Mouse (Mus musculus) midbrain, postnatal 0 days (tissue): ENCODE results near the gene Plac8. TPM values are rescaled to one million over a fixed set of nuclear protein-coding genes. Genes with fewer than 3 reads are reported as not detected.
A peak's percentile ranks its signal among the peaks of the same experiment; 100 is the strongest.

ENCODE experiments used
- ATAC-seq: fragments of 200-750 bp; cut with Nextera tagmentation; 2 replicates; pipeline ENCODE4 v1.8.0; 2017; ENCODE audit warnings: moderate number of reproducible peaks, mild to moderate bottlenecking, moderate TSS enrichment, moderate library complexity; ENCODE audit not compliant: low FRiP score
- DNase-seq: peaks from one replicate; pipeline ENCODE4 v3.0.0-alpha.2; 2015; ENCODE audit warnings: low spot score
- H3K27ac ChIP-seq: fragments of 300-500 bp; sonication (generic); 2 replicates; pipeline ENCODE4 v1.5.1; 2014; ENCODE audit warnings: low read depth, mild to moderate bottlenecking, low read length, mixed read lengths
- H3K27me3 ChIP-seq: fragments of 300-500 bp; sonication (generic); 2 replicates; pipeline ENCODE4 v1.6.1; 2014; ENCODE audit warnings: low read length, control low read depth, mixed read lengths; ENCODE audit not compliant: insufficient read depth
- H3K36me3 ChIP-seq: fragments of 300-500 bp; sonication (generic); 2 replicates; pipeline ENCODE4 v1.6.1; 2014; ENCODE audit warnings: low read length, control low read depth, mixed read lengths; ENCODE audit not compliant: insufficient read depth
- H3K4me1 ChIP-seq: fragments of 300-500 bp; sonication (generic); 2 replicates; pipeline ENCODE4 v1.6.1; 2014; ENCODE audit warnings: mild to moderate bottlenecking, control low read depth, antibody characterized with exemption, low read length, mixed read lengths; ENCODE audit not compliant: insufficient read depth
- H3K4me2 ChIP-seq: fragments of 300-500 bp; sonication (generic); 2 replicates; pipeline ENCODE4 v1.6.1; 2014; ENCODE audit warnings: low read depth, mild to moderate bottlenecking, low read length, mixed read lengths; ENCODE audit not compliant: poor library complexity, severe bottlenecking
- H3K4me3 ChIP-seq: fragments of 300-500 bp; sonication (generic); 2 replicates; pipeline ENCODE4 v1.5.1; 2014; ENCODE audit warnings: low read depth, mild to moderate bottlenecking, low read length, moderate library complexity
- H3K9ac ChIP-seq: fragments of 300-500 bp; sonication (generic); replicated peaks from 2 replicates; pipeline ENCODE4 v1.6.1; 2014; ENCODE audit warnings: mild to moderate bottlenecking, low read length, moderate library complexity, mixed read lengths; ENCODE audit not compliant: poor library complexity, severe bottlenecking
- H3K9me3 ChIP-seq: fragments of 300-500 bp; sonication (generic); 2 replicates; pipeline ENCODE4 v1.6.1; 2016; ENCODE audit warnings: low read length, control low read depth
- CTCF ChIP-seq: IDR thresholded peaks from 2 replicates; pipeline ENCODE4 v1.5.1; 2016; ENCODE audit warnings: antibody characterized with exemption, mild to moderate bottlenecking
- WGBS: fragments of 180-500 bp; shearing (Covaris S2); extraction: QIAGEN DNeasy Blood & Tissue Kit; methylation state at CpG from one replicate; pipeline ENCODE4 v1.1.7; 2014; 5-methylcytosine and 5-hydroxymethylcytosine counted together
- polyA plus RNA-seq: library from polyadenylated mRNA; unstranded; fragments of >200 nt; fragmentation: Nextera tagmentation; extraction: Ambion mirVana; gene quantifications from 2 replicates; pipeline ENCODE4 v1.2.1, GENCODE M21; 2015
- total RNA-seq: library from RNA; depleted of rRNA; stranded (reverse); fragments of >200 nt; gene quantifications from 2 replicates; pipeline ENCODE4 v1.2.3, GENCODE M21; 2014

Gene Plac8
- total and polyA plus RNA-seq, 2 experiments from 2014 or later: 1.7 to 3.4 TPM

DNA sequence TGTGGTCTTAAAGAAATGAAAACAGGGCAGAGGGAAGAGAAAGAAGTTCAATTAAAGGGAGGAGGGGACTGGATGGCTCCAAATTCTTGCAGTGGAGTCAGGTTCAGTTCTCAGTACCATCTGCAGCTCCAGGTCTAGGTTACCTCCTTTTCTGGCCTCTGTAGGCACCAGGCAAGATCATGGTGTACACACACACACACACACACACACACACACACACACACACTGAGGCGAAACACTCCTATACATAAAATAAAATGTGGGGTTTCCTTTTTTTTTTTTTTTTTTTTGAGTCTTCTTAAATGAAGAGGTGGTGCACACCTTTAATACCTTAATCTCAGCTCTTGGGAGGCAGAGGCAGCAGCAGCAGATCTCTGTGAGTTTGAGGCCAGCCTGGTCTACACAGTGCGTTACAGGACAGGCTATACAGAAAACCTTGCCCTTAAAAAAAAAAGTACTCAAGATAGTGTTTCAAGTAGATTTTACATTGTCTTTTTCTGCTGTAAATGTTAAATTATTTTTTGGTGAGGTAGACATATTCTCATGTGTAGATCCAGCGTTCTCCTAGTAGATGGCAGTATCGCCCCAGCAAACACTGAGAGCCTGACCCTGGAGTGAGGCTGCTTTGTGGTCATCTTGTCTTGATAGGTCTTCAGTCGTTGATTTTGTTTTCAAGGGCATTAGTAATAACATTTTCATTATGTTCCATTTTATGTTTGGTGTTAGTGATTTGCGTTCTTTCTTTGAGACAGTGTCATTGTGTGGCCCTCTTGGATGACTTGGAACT is 25.6 kb downstream of the Plac8 start:
- Histone ChIP-seq H3K36me3 (peaks cover 39% of the 10 kb centered on the region), H3K27me3 (no peaks in the 10 kb centered on the region), H3K9me3 (no peaks in the 10 kb centered on the region), H3K4me1 (no peaks in the 10 kb centered on the region), H3K27ac (no peak overlapping the region), H3K4me3 (no peak overlapping the region), H3K4me2 (no peak overlapping the region), H3K9ac (no peak overlapping the region)
- ATAC-seq: no peak
- DNase-seq: peak; percentile 36
- TF ChIP-seq CTCF: peak; percentile 51
- WGBS: 91% methylated on average over 6 of the region's 6 CpGs

DNA sequence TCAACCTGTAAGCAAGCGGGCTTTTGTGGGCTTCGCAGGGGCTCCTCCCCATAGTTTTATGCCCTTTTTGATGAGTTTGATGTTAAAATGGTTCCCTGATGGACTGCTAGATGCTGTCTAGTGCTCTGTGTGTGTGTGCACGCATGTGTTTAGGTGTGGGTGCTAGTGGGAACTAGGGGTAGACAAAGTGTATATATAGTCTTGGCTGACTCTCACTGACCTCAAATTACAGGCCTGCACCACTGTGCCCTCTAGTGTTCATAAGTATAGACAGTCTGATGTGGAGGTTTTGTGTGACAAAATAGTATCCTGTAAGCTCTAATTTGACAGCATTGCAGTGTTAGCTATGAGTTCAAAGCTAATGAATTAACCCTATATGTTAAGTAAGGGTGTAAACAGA is 35.4 kb downstream of the Plac8 start:
- Histone ChIP-seq H3K36me3 (peaks cover 38% of the 10 kb centered on the region), H3K4me3 (no peak overlapping the region), H3K27me3 (no peaks in the 10 kb centered on the region), H3K27ac (no peak overlapping the region), H3K9me3 (no peaks in the 10 kb centered on the region), H3K4me2 (no peak overlapping the region), H3K4me1 (no peaks in the 10 kb centered on the region), H3K9ac (no peak overlapping the region)
- peak; percentile 58 for DNase-seq
- peak; percentile 82 for TF ChIP-seq CTCF
- ATAC-seq: no peak
- WGBS: 88% methylated on average over 3 of the region's 3 CpGs

DNA sequence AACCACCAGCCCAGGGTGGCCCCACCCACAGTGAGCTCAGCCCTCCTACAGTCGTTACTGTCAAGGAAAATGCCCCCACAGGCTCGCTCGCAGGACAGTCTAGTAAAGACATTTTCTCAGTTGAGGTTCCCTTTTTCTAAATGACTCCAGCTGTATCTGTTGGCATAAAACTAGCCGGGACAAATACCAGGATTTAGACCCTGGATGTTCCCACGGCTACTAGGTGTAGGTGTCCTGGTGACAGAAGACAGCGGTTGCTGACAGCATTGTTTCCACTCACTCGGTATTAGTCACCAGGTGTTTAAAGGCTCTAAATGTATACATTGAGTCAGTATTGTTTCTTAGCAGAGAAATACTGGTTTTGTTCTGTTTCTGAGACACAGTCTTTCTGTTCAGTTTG is 36.2 kb downstream of the Plac8 start:
- Histone ChIP-seq H3K4me3 (no peak overlapping the region), H3K27me3 (no peaks in the 10 kb centered on the region), H3K4me1 (no peaks in the 10 kb centered on the region), H3K4me2 (no peak overlapping the region), H3K9me3 (no peaks in the 10 kb centered on the region), H3K9ac (no peak overlapping the region), H3K36me3 (peaks cover 41% of the 10 kb centered on the region), H3K27ac (no peak overlapping the region)
- WGBS: 75% methylated on average over 7 of the region's 7 CpGs
- DNase-seq: no peak
- no peak for TF ChIP-seq CTCF
- no peak for ATAC-seq

DNA sequence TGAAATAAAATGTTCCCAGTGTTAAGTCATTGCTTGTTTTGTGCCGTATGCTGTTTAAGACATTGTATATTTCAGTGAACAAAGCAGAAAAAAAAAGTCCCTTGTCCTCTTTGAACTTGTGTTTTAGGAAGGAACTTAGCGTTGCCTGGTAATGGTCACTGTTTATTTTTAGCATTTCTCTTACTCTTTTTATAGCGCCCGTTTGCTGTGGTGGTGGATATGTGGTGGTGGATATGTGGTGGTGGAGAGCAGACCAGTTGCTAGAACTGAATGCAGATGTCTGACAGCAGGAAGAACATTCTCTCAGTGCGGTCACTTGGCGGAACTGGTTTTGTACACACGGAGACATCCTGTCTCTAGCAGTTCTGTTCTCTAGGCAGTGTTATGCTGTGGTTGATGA is 45.9 kb downstream of the Plac8 start:
- Histone ChIP-seq H3K36me3 (peaks cover 22% of the 10 kb centered on the region), H3K9me3 (no peaks in the 10 kb centered on the region), H3K27ac (no peak overlapping the region), H3K27me3 (no peaks in the 10 kb centered on the region), H3K4me1 (no peaks in the 10 kb centered on the region), H3K4me2 (no peak overlapping the region), H3K9ac (no peak overlapping the region), H3K4me3 (no peak overlapping the region)
- TF ChIP-seq CTCF: no peak
- DNase-seq (no peak), ATAC-seq (no peak)
- WGBS: 86% methylated on average over 7 of the region's 7 CpGs

DNA sequence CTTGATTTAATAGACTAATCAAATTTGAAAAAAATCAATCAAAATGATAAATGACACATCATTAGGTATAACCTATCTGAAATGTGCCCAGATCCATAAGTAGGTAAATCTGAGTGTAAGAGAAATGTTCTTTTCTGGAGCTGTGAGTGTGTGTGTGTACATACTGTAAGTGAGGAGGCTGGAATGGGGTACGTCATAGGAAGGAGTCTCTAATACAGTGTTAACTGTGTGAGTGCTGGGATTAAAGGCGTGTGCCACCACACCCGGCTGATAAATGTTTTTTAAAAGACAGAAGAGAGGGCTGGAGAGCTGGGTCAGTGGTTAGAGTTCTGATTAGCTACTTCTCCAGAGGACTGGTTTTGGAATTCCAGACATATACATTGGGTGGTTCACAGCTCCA is 46.4 kb downstream of the Plac8 start:
- DNase-seq (no peak), ATAC-seq (no peak)
- Histone ChIP-seq H3K4me3 (no peak overlapping the region), H3K4me2 (no peak overlapping the region), H3K36me3 (peaks cover 17% of the 10 kb centered on the region), H3K9ac (no peak overlapping the region), H3K27me3 (no peaks in the 10 kb centered on the region), H3K27ac (no peak overlapping the region), H3K9me3 (no peaks in the 10 kb centered on the region), H3K4me1 (no peaks in the 10 kb centered on the region)
- 81% methylated on average over 3 of the region's 3 CpGs for WGBS
- TF ChIP-seq CTCF: no peak

DNA sequence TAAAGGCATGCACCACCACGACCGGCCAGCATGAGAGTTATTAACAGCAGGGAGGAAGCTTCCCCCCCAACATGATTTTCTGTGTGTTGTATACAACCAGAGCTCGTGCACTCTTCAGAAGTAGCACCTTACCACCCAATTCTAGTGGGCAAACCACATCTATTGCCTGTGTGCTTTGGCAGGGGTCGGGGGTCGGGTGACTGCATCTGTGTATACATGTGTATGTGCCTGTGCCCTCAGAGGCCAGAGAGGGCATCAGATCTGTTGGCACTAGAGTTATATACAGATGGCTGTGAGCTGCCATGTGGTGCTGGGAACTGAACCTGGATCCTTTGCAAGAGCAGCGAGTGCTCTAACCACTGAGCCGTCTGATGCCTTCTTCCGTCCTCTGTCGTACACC is 47.1 kb downstream of the Plac8 start:
- 97% methylated on average over 9 of the region's 9 CpGs for WGBS

More for the DNA sequence above, 47.1 kb downstream of the Plac8 start:
- no peak for TF ChIP-seq CTCF
- no peaks in the 10 kb centered on the region for H3K9me3 ChIP-seq
- no peak overlapping the region for H3K9ac ChIP-seq
- no peak for ATAC-seq
- H3K4me3 ChIP-seq: no peak overlapping the region
- no peak overlapping the region for H3K27ac ChIP-seq
- no peak overlapping the region for H3K4me2 ChIP-seq
- no peaks in the 10 kb centered on the region for H3K27me3 ChIP-seq
- H3K4me1 ChIP-seq: 0 out of 2 replicates have a peak, but pooled peaks cover 1% of the 10 kb centered on the region
- no peak for DNase-seq
- peaks cover 10% of the 10 kb centered on the region for H3K36me3 ChIP-seq
